Mouse (Mus musculus): ENCODE results near the gene Cab39. TPM values are rescaled to one million over a fixed set of nuclear protein-coding genes. Genes with fewer than 3 reads are reported as not detected.

Gene Cab39
- polyA plus RNA-seq, 1 experiment from 2014 or later, result 74.3 TPM

DNA sequence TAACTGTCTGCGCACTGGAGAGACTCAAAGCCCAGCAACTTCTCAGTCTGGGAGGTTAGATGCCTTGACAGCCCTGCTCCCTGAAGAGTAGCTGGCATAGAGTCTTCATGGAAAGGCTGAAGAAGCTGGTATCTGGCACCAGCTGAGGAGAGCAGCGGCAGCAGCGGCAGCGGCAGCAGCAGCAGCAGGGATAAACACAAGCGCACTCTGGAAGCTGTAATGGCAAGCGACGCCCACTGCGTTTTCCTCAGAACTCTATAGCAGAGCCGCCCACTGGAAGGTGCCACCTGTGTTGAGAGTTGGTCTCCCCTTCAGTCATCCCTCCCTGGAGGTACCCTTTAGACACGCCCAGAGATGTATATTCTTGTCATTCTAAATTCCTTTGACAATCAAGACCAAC, 17.1 kb upstream of the Cab39 start:
- Histone ChIP-seq H3K36me3 (ENCODE audit: control insufficient read depth, insufficient read depth, low read length) (no peaks in the 10 kb centered on the region), H3K4me1 (ENCODE audit: control insufficient read depth, insufficient read depth, low read length) (no peaks in the 10 kb centered on the region), H3K27me3 (replicated peaks; ENCODE audit: control insufficient read depth, insufficient read depth, low read length) (no peaks in the 10 kb centered on the region), H3K4me3 (ENCODE audit: low read depth, low read length) (no peak overlapping the region), H3K9me3 (replicated peaks; ENCODE audit: control insufficient read depth, low read length) (no peaks in the 10 kb centered on the region), H3K9ac (ENCODE audit: low read length) (no peak overlapping the region), H3K27ac (ENCODE audit: low read depth, low read length) (no peak overlapping the region), H3K4me2 (ENCODE audit: low read length) (no peak overlapping the region)
- no peak for ATAC-seq
- 54% methylated on average over 10 of the region's 10 CpGs for whole genome bisulfite sequencing
- DNase-seq (ENCODE audit: low spot score), result no peak

DNA sequence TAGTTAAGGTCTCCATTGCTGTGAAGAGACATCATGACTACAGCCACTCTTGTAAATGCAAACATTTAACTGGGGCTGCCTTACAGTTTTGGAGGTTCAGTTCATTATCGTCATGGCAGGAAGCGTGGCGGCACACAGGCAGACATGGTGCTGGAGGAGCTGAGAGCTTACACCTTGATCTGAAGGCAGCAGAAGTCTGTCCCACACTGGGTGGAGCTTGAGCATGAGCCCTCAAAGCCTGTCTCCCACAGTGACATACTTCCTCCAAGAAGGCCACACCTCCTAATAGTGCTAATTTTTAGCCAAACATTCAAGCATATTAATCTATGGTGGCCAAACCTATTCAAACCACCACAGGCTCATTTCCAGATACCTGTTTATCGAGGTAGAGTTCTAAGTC, 14.8 kb upstream of the Cab39 start, which contains the start of gene A630001G21Rik:
A630001G21Rik (minus strand) TSS at position 208 of the 400 bp plus-strand sequence.
- Histone ChIP-seq H3K9ac (ENCODE audit: low read length) (no peak within 1 kb of the TSS), H3K27me3 (replicated peaks; ENCODE audit: control insufficient read depth, insufficient read depth, low read length) (no peaks in the 10 kb centered on the region), H3K4me2 (ENCODE audit: low read length) (no peak within 1 kb of the TSS), H3K4me1 (ENCODE audit: control insufficient read depth, insufficient read depth, low read length) (no peaks in the 10 kb centered on the region), H3K27ac (ENCODE audit: low read depth, low read length) (no peak within 1 kb of the TSS), H3K36me3 (ENCODE audit: control insufficient read depth, insufficient read depth, low read length) (no peaks in the 10 kb centered on the region), H3K9me3 (replicated peaks; ENCODE audit: control insufficient read depth, low read length) (no peaks in the 10 kb centered on the region), H3K4me3 (ENCODE audit: low read depth, low read length) (no peak within 1 kb of the TSS)
- ATAC-seq (no peak), DNase-seq (ENCODE audit: low spot score) (no peak)
- WGBS, result 94% methylated on average over 4 of the region's 4 CpGs

DNA sequence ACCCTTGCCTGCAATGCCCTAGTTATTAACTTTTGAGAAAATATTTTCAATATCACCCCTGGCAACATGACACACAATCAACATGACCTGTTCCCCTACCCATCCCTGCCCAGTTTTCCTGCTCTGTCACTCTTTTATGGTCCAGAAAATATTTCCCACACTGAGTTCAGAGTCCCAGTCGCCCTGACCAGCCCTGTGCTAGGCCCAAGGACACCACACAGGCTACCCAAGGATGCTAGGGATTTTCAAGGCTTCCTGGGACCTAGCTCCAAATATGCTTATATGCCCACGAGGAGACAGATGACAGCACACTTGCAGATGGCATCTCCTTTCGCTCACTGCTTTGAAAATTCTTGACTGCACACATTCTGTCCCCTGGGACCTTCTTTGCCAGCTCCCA, 14.2 kb upstream of the Cab39 start:
- no peak for ATAC-seq
- Histone ChIP-seq H3K36me3 (ENCODE audit: control insufficient read depth, insufficient read depth, low read length) (no peaks in the 10 kb centered on the region), H3K4me3 (ENCODE audit: low read depth, low read length) (no peak overlapping the region), H3K27ac (ENCODE audit: low read depth, low read length) (no peak overlapping the region), H3K9me3 (replicated peaks; ENCODE audit: control insufficient read depth, low read length) (no peaks in the 10 kb centered on the region), H3K27me3 (replicated peaks; ENCODE audit: control insufficient read depth, insufficient read depth, low read length) (no peaks in the 10 kb centered on the region), H3K4me2 (ENCODE audit: low read length) (no peak overlapping the region), H3K4me1 (ENCODE audit: control insufficient read depth, insufficient read depth, low read length) (no peaks in the 10 kb centered on the region), H3K9ac (ENCODE audit: low read length) (no peak overlapping the region)
- no peak for DNase-seq (ENCODE audit: low spot score)
- 58% methylated on average over 3 of the region's 3 CpGs for WGBS

DNA sequence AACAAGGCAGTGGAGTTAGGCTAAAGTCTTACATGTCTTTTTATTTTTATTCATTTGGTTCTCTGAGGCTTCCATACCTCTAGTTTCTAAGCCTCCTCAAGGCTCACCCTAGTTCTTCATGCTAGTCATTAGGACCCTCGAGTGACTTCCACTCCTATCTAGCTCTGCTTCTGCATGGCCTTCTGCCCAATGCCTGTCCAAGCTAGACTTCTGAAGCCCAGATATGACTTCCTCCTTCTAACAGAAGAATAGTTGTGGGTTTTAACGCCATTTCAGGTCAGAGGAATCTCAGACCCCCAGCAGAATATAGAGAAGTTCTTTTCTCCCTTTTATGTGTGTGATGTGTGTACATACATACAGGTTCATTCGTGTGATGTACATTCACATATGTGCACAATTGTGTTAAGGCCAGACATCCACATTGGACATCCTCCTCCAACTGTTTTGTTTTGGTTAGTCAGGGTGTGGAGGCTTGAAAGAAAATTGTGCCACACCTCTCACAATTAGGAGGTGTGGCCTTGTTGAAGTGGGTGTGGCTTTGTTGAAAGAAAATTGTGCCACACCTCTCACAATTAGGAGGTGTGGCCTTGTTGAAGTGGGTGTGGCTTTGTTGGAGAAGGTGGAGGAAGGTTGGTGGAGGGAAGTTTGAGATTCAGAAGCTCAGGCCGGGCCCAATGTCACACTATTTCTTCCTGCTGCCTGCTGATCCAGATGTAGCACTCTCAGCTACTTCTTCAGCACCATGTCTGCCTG, 13.6 kb upstream of the Cab39 start:
- Histone ChIP-seq H3K9ac (ENCODE audit: low read length) (no peak overlapping the region), H3K9me3 (replicated peaks; ENCODE audit: control insufficient read depth, low read length) (no peaks in the 10 kb centered on the region), H3K36me3 (ENCODE audit: control insufficient read depth, insufficient read depth, low read length) (no peaks in the 10 kb centered on the region), H3K4me2 (ENCODE audit: low read length) (no peak overlapping the region), H3K27ac (ENCODE audit: low read depth, low read length) (no peak overlapping the region), H3K4me1 (ENCODE audit: control insufficient read depth, insufficient read depth, low read length) (no peaks in the 10 kb centered on the region), H3K4me3 (ENCODE audit: low read depth, low read length) (no peak overlapping the region), H3K27me3 (replicated peaks; ENCODE audit: control insufficient read depth, insufficient read depth, low read length) (no peaks in the 10 kb centered on the region)
- ATAC-seq (no peak), DNase-seq (ENCODE audit: low spot score) (no peak)
- 74% methylated on average over 4 of the region's 4 CpGs for WGBS

DNA sequence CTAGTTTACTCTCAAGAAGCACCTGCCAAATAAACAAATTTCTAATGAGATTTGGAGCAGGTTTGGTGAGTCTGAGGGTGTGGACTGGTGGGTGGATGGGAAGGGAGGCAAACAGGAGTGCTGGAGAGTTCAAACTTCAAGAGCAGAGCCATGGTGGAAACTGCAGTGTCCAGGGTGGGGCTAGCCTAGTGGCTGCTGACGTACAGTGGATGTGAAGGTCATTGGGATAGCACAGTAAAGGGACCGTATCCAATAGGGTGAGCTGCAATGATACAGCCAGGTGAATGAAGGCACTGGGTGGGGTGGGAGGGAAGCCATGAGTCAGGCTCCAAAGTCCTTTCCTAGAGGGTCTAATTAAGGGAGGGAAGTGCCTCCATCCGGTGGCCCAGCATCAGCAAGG, 2.7 kb upstream of the Cab39 start:
- no peak overlapping the region for H3K9ac ChIP-seq (ENCODE audit: low read length)
- 80% methylated on average over 3 of the region's 3 CpGs for WGBS
- no peak for ATAC-seq

DNA sequence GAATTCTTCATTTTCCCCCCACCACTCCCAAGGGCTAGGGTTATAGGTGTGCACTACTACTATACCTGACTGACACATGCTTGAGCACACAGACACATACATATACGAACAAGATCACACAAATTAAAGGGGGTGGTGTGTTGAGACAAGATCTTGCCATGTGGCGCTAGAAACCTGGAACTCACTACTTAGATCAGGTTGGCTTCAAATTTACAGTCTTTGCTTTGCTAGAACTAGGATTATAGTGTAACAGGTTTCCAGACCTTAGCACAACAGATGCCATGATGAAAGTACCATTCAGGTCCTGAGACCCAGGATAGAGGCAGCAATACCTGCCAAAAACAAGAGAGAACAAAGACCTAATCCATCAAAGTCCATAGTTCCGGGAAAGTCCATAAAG, 1.8 kb upstream of the Cab39 start:
- WGBS, result 86% methylated on average over 3 of the region's 3 CpGs
- H3K9ac ChIP-seq (ENCODE audit: low read length), result no peak overlapping the region
- ATAC-seq, result no peak
- H3K4me3 ChIP-seq (ENCODE audit: low read depth, low read length), result no peak overlapping the region
- H3K4me1 ChIP-seq (ENCODE audit: control insufficient read depth, insufficient read depth, low read length), result peaks cover 6% of the 10 kb centered on the region
- H3K27me3 ChIP-seq (replicated peaks; ENCODE audit: control insufficient read depth, insufficient read depth, low read length), result no peaks in the 10 kb centered on the region
- H3K9me3 ChIP-seq (replicated peaks; ENCODE audit: control insufficient read depth, low read length), result no peaks in the 10 kb centered on the region
- DNase-seq (ENCODE audit: low spot score), result no peak
- H3K4me2 ChIP-seq (ENCODE audit: low read length), result no peak overlapping the region
- no peaks in the 10 kb centered on the region; the same call in 1 of the 2 replicates for H3K36me3 ChIP-seq (ENCODE audit: control insufficient read depth, insufficient read depth, low read length)
- no peak overlapping the region for H3K27ac ChIP-seq (ENCODE audit: low read depth, low read length)

More for the DNA sequence above, 2.7 kb upstream of the Cab39 start:
- no peaks in the 10 kb centered on the region for H3K36me3 ChIP-seq (ENCODE audit: control insufficient read depth, insufficient read depth, low read length)
- H3K4me1 ChIP-seq (ENCODE audit: control insufficient read depth, insufficient read depth, low read length), result peaks cover 6% of the 10 kb centered on the region
- H3K4me3 ChIP-seq (ENCODE audit: low read depth, low read length), result no peak overlapping the region
- H3K4me2 ChIP-seq (ENCODE audit: low read length), result no peak overlapping the region
- no peaks in the 10 kb centered on the region for H3K9me3 ChIP-seq (replicated peaks; ENCODE audit: control insufficient read depth, low read length)
- H3K27me3 ChIP-seq (replicated peaks; ENCODE audit: control insufficient read depth, insufficient read depth, low read length), result no peaks in the 10 kb centered on the region
- DNase-seq (ENCODE audit: low spot score), result no peak
- no peak overlapping the region for H3K27ac ChIP-seq (ENCODE audit: low read depth, low read length)

DNA sequence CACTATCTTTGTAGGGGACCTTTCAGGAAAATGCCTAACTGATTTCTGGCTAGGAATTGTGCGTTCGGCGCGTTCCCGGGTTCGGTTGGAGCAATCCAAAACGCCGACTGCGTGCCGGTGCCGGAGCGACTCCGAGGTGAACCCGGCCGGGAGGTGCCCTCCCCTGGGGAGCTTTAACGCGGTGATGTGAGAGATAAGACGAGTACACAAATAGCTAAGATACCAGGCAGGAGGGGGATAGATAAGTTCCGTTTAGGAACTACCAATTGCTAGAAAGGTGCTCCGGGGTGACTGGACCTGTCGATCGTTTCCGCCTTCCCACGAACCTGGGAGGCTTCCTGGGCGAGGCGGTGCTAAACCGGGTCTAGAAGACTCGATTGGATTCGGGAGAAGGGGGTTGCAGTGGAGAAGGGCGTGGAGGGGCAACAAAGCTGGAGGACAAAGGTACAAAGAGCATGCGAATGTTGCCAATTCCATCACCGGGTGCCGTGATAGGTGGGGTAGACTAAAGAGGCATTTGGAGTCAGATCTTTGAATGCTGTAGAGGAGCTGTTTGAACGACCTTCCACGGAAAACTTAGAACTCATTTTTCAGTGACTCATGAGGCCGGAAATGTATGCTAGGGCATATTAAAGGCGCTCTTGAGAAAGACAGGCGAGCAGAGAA, 998 bp downstream of the Cab39 start:
- DNase-seq (ENCODE audit: low spot score) (peak; percentile 33), ATAC-seq (peak; percentile 21)
- Histone ChIP-seq H3K4me1 (ENCODE audit: control insufficient read depth, insufficient read depth, low read length) (peaks cover 6% of the 10 kb centered on the region), H3K9ac (ENCODE audit: low read length) (peak overlapping the region; percentile 97), H3K27ac (ENCODE audit: low read depth, low read length) (peak overlapping the region; percentile 95), H3K27me3 (replicated peaks; ENCODE audit: control insufficient read depth, insufficient read depth, low read length) (no peaks in the 10 kb centered on the region), H3K36me3 (ENCODE audit: control insufficient read depth, insufficient read depth, low read length) (no peaks in the 10 kb centered on the region; the same call in 1 of the 2 replicates), H3K4me3 (ENCODE audit: low read depth, low read length) (peak overlapping the region; percentile 96), H3K4me2 (ENCODE audit: low read length) (peak overlapping the region; percentile 75), H3K9me3 (replicated peaks; ENCODE audit: control insufficient read depth, low read length) (no peaks in the 10 kb centered on the region)
- WGBS, result 2% methylated on average over 38 of the region's 38 CpGs

DNA sequence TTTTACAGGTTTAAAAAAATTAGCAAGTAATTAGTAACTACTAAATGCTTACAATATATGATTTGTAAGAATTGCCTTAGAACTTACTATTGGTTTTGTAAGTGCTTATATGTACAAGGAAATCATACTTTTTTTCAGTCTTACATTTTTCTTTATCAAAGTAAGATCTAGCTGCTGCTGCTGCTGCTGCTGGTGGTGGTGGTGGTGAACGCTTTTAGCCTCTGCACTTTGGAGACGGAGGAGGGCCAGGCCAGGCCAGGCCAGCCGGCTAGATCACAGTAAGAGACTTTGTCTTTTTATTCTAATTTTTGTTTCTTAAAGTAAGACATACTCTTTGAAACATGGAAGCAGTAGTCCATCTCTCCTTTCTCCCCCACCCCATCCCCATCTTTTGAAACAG, 2.0 kb downstream of the Cab39 start:
- peaks cover 6% of the 10 kb centered on the region for H3K4me1 ChIP-seq (ENCODE audit: control insufficient read depth, insufficient read depth, low read length)
- no peaks in the 10 kb centered on the region for H3K27me3 ChIP-seq (replicated peaks; ENCODE audit: control insufficient read depth, insufficient read depth, low read length)
- no peak overlapping the region for H3K4me3 ChIP-seq (ENCODE audit: low read depth, low read length)
- H3K9ac ChIP-seq (ENCODE audit: low read length), result no peak overlapping the region
- no peak overlapping the region for H3K27ac ChIP-seq (ENCODE audit: low read depth, low read length)
- H3K9me3 ChIP-seq (replicated peaks; ENCODE audit: control insufficient read depth, low read length), result no peaks in the 10 kb centered on the region
- 71% methylated on average over 3 of the region's 3 CpGs for WGBS
- no peaks in the 10 kb centered on the region; the same call in 1 of the 2 replicates for H3K36me3 ChIP-seq (ENCODE audit: control insufficient read depth, insufficient read depth, low read length)
- no peak for DNase-seq (ENCODE audit: low spot score)
- H3K4me2 ChIP-seq (ENCODE audit: low read length), result peak overlapping the region; percentile 28; the same call in 1 of the 2 replicates
- ATAC-seq, result no peak

DNA sequence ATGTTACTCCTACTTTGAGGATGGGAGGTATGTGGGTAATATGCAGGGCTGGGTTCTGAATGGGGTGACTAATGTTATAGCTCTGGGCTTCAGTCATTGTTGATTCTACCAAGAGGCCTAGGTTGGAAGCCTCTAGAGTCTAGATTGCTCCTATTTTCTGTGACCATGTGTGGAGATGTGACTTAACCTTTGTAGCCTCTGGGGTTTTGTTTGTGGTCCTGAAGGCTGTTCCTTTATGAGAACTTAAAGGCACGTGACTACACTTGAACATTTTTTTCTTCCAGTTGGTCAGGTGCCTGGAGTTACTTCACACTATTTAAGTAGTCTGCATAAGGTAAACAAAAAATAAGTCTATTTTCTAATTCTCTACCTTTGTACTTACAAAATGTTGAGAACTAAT, 6.5 kb downstream of the Cab39 start:
- H3K4me1 ChIP-seq (ENCODE audit: control insufficient read depth, insufficient read depth, low read length), result peaks cover 4% of the 10 kb centered on the region
- DNase-seq (ENCODE audit: low spot score) (no peak), ATAC-seq (no peak)
- H3K27me3 ChIP-seq (replicated peaks; ENCODE audit: control insufficient read depth, insufficient read depth, low read length), result no peaks in the 10 kb centered on the region
- no peak overlapping the region for H3K4me3 ChIP-seq (ENCODE audit: low read depth, low read length)
- no peaks in the 10 kb centered on the region for H3K9me3 ChIP-seq (replicated peaks; ENCODE audit: control insufficient read depth, low read length)
- H3K36me3 ChIP-seq (ENCODE audit: control insufficient read depth, insufficient read depth, low read length), result no peaks in the 10 kb centered on the region; the same call in 1 of the 2 replicates
- WGBS, result 78% methylated on average over 1 of the region's 1 CpGs
- no peak overlapping the region for H3K27ac ChIP-seq (ENCODE audit: low read depth, low read length)
- no peak overlapping the region for H3K9ac ChIP-seq (ENCODE audit: low read length)
- H3K4me2 ChIP-seq (ENCODE audit: low read length), result no peak overlapping the region

Data from forebrain, embryonic 14.5 days (tissue).